Mouse (Mus musculus) right cerebral cortex, postnatal 10 days (tissue): ENCODE measurements around the gene D10Jhu81e.
"Not testable (repeated sequence)": the region's sequence is repeated elsewhere in the genome, so short reads cannot be mapped to it uniquely, and the experiment has no call there.

Source experiments
- DNase-seq, 2 experiments: peaks; one replicate each; pipeline ENCODE4 v3.0.0; 2021; ENCODE audit warnings: low spot score in 2 of 2

The D10Jhu81e gene

DNA sequence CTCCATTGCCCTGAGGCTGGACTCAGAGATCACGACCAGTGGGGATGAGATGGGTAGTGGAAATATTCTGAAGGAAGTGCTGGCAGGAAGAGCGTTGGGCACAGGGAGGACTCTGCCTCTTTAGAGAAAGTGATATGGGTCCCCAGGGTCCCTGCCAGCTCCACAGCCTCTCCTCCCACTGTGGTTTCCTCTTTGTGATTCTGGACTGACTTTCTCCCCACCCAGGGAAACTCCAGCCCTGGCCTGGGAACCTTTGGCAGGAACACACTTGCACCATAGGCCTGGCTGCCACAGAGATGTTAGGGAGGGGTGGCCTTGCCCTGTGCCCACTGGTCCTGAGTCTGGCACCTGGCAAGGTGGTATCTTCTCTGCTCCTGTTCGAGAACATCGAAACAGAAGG lies 39.6 kb downstream of the D10Jhu81e start:
- DNase-seq = no peak

DNA sequence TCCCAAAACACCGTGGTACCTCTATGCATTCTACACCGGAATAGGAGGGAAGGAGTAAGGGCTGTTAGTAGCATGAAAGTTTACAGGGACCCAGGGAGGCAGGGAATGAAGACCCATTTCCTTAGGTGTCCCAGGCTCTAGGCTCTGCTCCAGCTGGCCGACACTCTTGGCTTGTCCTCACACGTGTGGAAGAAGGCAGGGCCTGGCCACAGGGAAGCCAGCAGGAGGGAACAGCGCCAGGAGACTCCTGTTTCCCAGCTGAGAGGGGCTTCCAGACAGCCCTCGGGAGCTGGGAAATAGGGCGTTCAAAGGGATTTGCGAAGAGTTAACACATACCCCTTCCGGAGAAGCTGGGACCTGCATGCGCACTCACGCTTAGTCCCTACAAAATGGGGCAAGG lies 40.2 kb downstream of the D10Jhu81e start:
- peak in 1 of 2 experiments; percentile 60 for DNase-seq

GRCm38 (mm10) chr10:78128647-78129046 lies 40.9 kb downstream of the D10Jhu81e start:
- DNase-seq = no peak

DNA sequence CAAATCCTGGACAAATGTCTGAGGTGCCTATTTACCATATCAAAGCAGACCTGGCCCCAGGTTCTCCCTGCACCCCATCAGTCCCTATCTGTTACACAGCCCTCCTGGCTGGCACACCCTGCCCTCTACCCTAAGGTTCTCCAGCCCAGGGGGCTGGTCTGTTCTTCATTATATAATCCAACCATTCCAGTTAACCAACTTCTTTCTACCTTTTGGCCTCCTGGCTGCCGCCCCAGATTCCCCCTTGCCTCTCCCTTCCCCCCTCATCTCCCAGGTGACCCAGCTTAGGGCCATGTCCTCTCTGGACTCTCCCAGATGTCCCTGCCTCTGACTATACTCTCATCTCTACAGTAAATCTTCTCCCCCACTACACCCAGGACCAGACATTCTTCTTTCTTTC lies 41.7 kb downstream of the D10Jhu81e start:
- DNase-seq = no peak

DNA sequence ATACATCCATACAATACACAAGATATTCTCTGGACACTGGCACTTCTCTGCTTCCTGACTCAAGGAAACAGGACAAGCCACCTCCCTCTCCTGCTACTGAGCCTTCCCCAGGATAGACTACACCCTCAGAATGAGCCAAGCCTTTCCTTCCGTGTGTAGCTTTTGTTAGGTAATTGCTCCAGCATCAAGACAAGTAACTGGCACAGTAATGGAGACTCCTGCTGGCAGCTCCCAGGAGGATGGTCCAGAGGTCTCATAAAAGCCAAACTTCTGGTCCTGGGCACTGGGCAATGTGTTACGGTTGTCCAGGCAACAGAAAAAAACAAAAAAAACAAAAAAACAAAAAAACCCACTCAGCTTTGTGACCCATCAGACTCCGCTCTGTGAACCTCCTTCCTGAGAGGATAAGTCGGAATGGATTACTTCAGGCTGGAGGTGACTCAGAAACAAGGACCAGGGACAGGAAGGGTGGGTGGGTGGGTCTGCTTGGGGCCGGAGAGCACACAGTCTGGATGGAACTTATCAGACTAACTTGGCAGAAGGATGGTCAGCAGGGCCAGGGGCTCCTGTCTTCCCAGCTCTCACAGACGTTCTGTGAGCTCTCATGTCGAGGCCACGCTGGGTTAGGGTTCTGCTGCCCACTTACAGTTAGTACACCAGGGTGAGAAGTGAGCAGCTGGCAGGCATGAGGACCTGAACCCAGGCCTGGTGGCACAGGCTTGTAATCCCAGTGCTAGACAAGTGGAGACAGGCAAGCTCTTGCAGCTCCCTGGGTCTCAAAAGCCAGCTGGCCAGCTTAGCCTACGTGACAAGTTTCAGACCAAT lies 42.3 kb downstream of the D10Jhu81e start:
- no peak for DNase-seq

DNA sequence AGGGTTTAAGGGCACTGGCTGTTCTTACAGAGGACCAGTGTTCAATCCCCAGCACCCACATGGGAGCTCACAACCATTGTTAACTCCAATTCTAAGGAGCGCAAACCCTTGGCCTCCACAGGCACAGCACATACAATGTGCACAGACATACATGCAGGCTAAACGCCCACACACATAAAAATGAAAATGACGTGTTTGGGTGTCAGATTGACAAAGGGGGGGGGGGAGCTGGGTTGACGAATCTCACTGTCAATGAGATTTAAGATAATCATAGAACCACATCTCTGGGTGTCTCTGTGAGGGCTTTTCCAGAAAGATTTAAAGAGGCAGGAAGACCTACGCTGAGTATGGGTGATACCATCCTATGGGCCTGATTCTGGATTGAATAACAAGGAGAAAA lies 43.3 kb downstream of the D10Jhu81e start:
- no peak for DNase-seq

GRCm38 (mm10) chr10:78125061-78125460 lies 44.5 kb downstream of the D10Jhu81e start:
- not testable (repeated sequence) for DNase-seq

GRCm38 (mm10) chr10:78124137-78124536 lies 45.4 kb downstream of the D10Jhu81e start:
- DNase-seq = not testable (repeated sequence)

- DNase-seq = no peak
These were observed 50.2 kb downstream of the D10Jhu81e start for GRCm38 (mm10) chr10:78119422-78119821.

DNA sequence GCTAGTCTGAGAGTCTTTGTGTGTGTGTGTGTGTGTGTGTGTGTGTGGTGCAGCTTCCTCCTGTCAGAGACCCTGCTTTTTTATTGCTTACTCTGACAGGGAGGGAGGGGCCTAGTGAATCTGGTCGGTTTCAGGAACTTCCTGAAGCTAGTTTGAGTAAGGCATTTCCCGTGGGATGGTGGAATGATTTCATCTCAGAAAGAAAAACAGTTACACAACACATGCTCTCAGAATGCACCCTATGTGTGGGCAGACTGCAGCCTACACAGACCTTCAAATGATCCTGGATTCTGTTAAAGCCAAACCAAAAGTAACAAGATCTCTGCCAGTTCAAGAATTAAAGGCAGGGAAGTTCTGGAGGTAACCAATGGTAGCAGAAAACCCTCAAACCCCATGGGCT lies 54.4 kb downstream of the D10Jhu81e start:
- DNase-seq = no peak

DNA sequence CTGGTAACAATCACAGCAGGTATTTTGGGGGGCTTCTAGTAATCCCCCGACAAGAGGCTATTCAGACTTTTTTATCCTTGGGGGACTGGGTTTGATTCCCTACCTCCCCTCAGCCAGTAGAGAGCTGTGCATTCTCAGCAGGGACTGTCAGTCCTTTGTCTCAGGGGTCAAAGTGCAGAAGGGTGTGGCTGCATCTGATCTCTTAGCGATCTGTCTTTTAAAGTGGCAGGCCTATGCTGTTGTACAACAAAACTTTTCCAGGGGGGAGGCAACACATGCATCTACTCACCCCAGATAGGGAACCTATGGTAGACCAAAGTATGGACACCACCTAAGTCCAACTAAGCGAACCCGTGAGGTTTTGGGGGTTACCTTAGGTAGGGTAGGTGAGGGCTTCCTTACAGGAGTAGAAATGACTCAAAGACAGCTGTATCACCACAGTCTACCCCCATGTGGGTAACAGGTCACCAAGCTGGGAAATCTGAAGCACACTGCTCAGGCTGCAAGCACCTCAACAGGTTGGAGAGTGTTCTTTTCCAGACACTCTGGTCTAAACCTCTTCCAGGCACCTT lies 55.0 kb downstream of the D10Jhu81e start:
- DNase-seq = no peak
